Mouse (Mus musculus) myocyte (in vitro differentiated cells): ENCODE results near the gene Rasgrp4.

Source experiments
- E2F4 ChIP-seq: IDR thresholded peaks from one replicate; pipeline ENCODE4 v1.6.1; 2011; ENCODE audit warnings: mild to moderate bottlenecking, control low read depth, moderate library complexity; ENCODE audit not compliant: insufficient read depth
- MYOD1 ChIP-seq, 3 experiments: IDR thresholded peaks; one replicate each; pipeline ENCODE4 v1.6.1; 2011; ENCODE audit warnings: control low read depth in 2 of 3, low read depth in 2 of 3, mild to moderate bottlenecking in 2 of 3, moderate library complexity in 1 of 3; ENCODE audit not compliant: insufficient read length in 2 of 3, control insufficient read depth in 1 of 3
- MYOG ChIP-seq, 3 experiments: IDR thresholded peaks; one replicate each; pipeline ENCODE4 v1.6.1; 2011; ENCODE audit warnings: control low read depth in 2 of 3, low read depth in 2 of 3, mild to moderate bottlenecking in 2 of 3; ENCODE audit not compliant: insufficient read length in 2 of 3, control insufficient read depth in 1 of 3, insufficient read depth in 1 of 3
- POLR2A ChIP-seq: IDR thresholded peaks from one replicate; pipeline ENCODE4 v1.6.1; 2011; ENCODE audit warnings: low read depth, mild to moderate bottlenecking, control low read depth, moderate library complexity; ENCODE audit not compliant: insufficient read length
- TCF12 ChIP-seq: IDR thresholded peaks from one replicate; pipeline ENCODE4 v1.6.1; 2011; ENCODE audit warnings: mild to moderate bottlenecking, control low read depth; ENCODE audit not compliant: poor library complexity, insufficient read depth, severe bottlenecking
- USF1 ChIP-seq: IDR thresholded peaks from one replicate; pipeline ENCODE4 v1.6.1; 2011; ENCODE audit warnings: low read depth, mild to moderate bottlenecking, control low read depth, moderate library complexity

DNA sequence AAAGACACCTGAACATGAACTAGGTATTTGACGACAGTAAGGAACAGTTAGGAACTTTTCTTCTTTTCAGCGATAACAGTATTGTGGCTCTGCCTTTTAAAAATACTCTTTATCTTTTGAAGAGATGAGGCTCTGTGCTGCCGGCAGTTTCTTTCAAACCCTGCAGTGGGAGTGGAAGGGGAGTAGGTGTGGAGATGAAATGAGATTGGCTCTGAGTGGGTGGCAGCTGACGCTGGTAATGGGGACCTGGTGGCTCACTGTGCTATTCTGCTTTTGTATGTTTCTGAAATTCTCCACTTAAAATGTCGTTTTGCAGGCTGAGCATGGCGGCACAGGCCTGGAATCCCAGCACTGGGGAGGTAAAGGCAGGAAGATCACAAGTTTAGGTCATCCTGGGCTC lies 45.8 kb upstream of the Rasgrp4 start:
- TF ChIP-seq POLR2A (no peak), E2F4 (no peak), MYOG (IDR thresholded peaks at IDR 0.05; ENCODE audit: control insufficient read depth in 1 of 3, insufficient read depth in 1 of 3, insufficient read length in 2 of 3, low read depth in 2 of 3) (no peak), TCF12 (no peak), USF1 (no peak), MYOD1 (IDR thresholded peaks at IDR 0.05; ENCODE audit: control insufficient read depth in 1 of 3, insufficient read length in 2 of 3, low read depth in 2 of 3) (no peak)
